Mouse (Mus musculus) heart, postnatal 0 days (tissue): ENCODE measurements at regions not wholly inside any gene's neighbourhood (a gene's known extent, or its start where the extent isn't known, plus 50 kb on each side); places are given as distances from the start of the nearest gene placed in this dataset.
A peak's percentile ranks its signal among the peaks of the same experiment; 100 is the strongest.

Experiments
- ATAC-seq: fragments of 200-750 bp; cut with Nextera tagmentation; 2 replicates; pipeline ENCODE4 v1.8.0; 2017; ENCODE audit warnings: low read depth, moderate number of reproducible peaks, moderate library complexity; ENCODE audit not compliant: insufficient read depth
- DNase-seq: peaks from one replicate; pipeline ENCODE4 v3.0.0-alpha.2; 2016; ENCODE audit warnings: low spot score
- H3K27ac ChIP-seq: fragments of 300-500 bp; sonication (generic); 2 replicates; pipeline ENCODE4 v1.5.1; 2014; ENCODE audit warnings: low read depth, mild to moderate bottlenecking
- H3K27me3 ChIP-seq: fragments of 300-500 bp; sonication (generic); 2 replicates; pipeline ENCODE4 v1.6.1; 2014; ENCODE audit warnings: low read length, mixed read lengths; ENCODE audit not compliant: control insufficient read depth, insufficient read depth
- H3K36me3 ChIP-seq: fragments of 300-500 bp; sonication (generic); replicated peaks from 2 replicates; pipeline ENCODE4 v1.6.1; 2014; ENCODE audit warnings: low read length, mixed read lengths; ENCODE audit not compliant: control insufficient read depth, insufficient read depth
- H3K4me1 ChIP-seq: fragments of 300-500 bp; sonication (generic); 2 replicates; pipeline ENCODE4 v1.6.1; 2014; ENCODE audit warnings: antibody characterized with exemption; ENCODE audit not compliant: control insufficient read depth, insufficient read depth
- H3K4me2 ChIP-seq: fragments of 300-500 bp; sonication (generic); 2 replicates; pipeline ENCODE4 v1.6.1; 2014; ENCODE audit warnings: low read depth, mild to moderate bottlenecking, low read length, moderate library complexity
- H3K4me3 ChIP-seq: fragments of 300-500 bp; sonication (generic); 2 replicates; pipeline ENCODE4 v1.5.1; 2014; ENCODE audit warnings: low read depth, low read length
- H3K9ac ChIP-seq: fragments of 300-500 bp; sonication (generic); replicated peaks from 2 replicates; pipeline ENCODE4 v1.6.1; 2014; ENCODE audit warnings: low read depth, low read length, mixed read lengths
- H3K9me3 ChIP-seq: fragments of 300-500 bp; sonication (generic); replicated peaks from 2 replicates; pipeline ENCODE4 v1.6.1; 2016; ENCODE audit warnings: low read length; ENCODE audit not compliant: control insufficient read depth
- CTCF ChIP-seq: IDR thresholded peaks from 2 replicates; pipeline ENCODE4 v1.5.1; 2016; ENCODE audit warnings: antibody characterized with exemption, control low read depth, low read depth
- EP300 ChIP-seq: IDR thresholded peaks from 2 replicates; pipeline ENCODE4 v1.6.1; 2016; ENCODE audit warnings: antibody characterized with exemption, low read depth
- WGBS: fragments of 180-500 bp; shearing (Covaris S2); extraction: QIAGEN DNeasy Blood & Tissue Kit; methylation state at CpG from one replicate; pipeline ENCODE4 v1.1.7; 2014; 5-methylcytosine and 5-hydroxymethylcytosine counted together

DNA sequence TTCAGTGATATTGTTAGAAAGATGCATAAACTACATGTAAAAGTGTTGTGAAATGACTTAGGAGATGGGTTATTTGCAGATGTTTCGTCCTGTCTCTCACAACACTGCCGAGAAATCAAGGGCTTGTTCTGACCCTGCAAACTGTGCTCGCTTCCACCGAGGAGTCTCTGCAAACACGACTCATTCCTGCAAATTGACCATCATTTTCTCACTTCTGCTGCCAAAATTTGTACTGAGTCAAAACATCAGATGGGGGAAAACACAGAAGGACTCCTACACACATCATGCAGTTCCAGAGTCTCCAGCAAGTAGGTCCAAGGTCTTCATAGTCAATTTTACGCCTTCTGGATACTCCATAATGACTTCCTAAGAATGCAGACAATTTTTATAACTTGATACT, 109.9 kb upstream of the Qrfpr start:
- no peak for DNase-seq
- no peaks in the 10 kb centered on the region for H3K4me1 ChIP-seq
- WGBS: 83% methylated on average over 6 of the region's 6 CpGs
- H3K4me2 ChIP-seq: no peak overlapping the region
- H3K4me3 ChIP-seq: no peak overlapping the region
- ATAC-seq: no peak
- H3K36me3 ChIP-seq: no peaks in the 10 kb centered on the region
- TF ChIP-seq EP300 (no peak), CTCF (no peak)
- H3K9me3 ChIP-seq: no peaks in the 10 kb centered on the region
- H3K27ac ChIP-seq: no peak overlapping the region
- no peak overlapping the region for H3K9ac ChIP-seq
- no peaks in the 10 kb centered on the region for H3K27me3 ChIP-seq

DNA sequence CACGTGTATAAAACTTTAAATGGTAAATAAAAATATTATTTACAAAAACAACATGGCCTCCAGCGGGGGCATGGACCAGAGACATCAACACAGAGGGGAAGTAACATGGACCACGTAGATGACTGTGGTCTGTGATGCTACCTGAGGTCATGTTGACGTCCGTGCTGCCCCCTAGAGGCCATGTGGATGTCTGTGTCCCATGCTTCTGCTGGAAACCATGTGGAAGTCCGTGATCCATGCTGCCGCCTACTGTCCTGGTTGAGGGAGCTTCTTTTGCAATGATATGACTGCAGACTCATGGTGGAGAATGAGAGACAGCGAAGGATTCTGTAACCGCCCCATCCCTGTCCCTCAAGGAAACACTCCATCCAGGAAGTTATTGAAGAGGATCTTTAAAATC, 108.5 kb upstream of the Qrfpr start:
- Histone ChIP-seq H3K4me1 (no peaks in the 10 kb centered on the region), H3K9me3 (no peaks in the 10 kb centered on the region), H3K27me3 (no peaks in the 10 kb centered on the region), H3K9ac (no peak overlapping the region), H3K36me3 (no peaks in the 10 kb centered on the region), H3K27ac (no peak overlapping the region), H3K4me3 (no peak overlapping the region), H3K4me2 (no peak overlapping the region)
- WGBS: 28% methylated on average over 9 of the region's 9 CpGs
- TF ChIP-seq EP300 (no peak), CTCF (peak; percentile 83)
- DNase-seq (peak; percentile 30), ATAC-seq (no peak)

DNA sequence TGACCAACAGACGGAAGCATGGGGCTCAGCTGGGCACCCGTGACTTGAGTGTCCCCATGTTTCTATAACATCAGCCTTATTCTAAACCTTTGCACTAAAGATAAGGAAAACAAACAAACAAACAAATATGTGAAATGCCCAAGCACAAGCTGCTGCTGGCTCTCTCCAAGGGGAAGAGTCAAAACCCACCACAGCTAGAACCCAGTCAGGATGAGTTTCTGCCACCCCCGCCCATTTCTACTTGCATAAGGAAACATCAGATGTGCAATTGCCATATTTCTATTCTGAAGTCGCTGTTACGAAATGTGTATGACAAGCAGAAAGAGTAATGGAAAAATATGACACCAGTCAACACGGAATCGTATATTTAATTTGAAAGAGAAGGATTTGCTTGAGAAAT, 107.5 kb upstream of the Qrfpr start:
- Histone ChIP-seq H3K9me3 (no peaks in the 10 kb centered on the region), H3K4me3 (no peak overlapping the region), H3K36me3 (no peaks in the 10 kb centered on the region), H3K27me3 (no peaks in the 10 kb centered on the region), H3K9ac (no peak overlapping the region), H3K4me2 (no peak overlapping the region), H3K27ac (no peak overlapping the region), H3K4me1 (no peaks in the 10 kb centered on the region)
- WGBS: 81% methylated on average over 7 of the region's 7 CpGs
- DNase-seq (no peak), ATAC-seq (no peak)
- TF ChIP-seq CTCF (no peak), EP300 (no peak)

DNA sequence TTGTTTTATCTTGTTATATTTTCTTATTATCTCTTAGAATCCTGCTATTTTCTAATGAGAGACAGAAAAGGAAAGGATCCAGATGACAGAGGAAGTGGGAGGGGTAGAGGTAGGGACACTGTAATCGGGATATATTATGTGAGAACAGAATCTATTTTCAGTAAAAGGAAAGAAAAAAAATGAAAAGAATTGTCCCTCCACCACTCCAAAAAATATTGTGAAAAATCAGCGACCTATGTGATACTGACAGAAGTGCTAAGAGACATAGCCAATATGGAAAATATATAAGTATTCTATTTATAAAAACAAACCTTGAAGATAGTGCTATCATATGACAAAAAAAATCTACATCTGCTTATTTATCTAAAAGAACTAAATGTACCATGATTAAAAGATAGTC, 106.8 kb upstream of the Qrfpr start:
- H3K9me3 ChIP-seq: no peaks in the 10 kb centered on the region
- H3K4me2 ChIP-seq: no peak overlapping the region
- H3K4me3 ChIP-seq: no peak overlapping the region
- H3K36me3 ChIP-seq: no peaks in the 10 kb centered on the region
- ATAC-seq (no peak), DNase-seq (no peak)
- 50% methylated on average over 2 of the region's 2 CpGs for WGBS
- H3K27ac ChIP-seq: no peak overlapping the region
- TF ChIP-seq EP300: no peak
- no peak for TF ChIP-seq CTCF
- no peaks in the 10 kb centered on the region for H3K4me1 ChIP-seq
- no peak overlapping the region for H3K9ac ChIP-seq
- no peaks in the 10 kb centered on the region for H3K27me3 ChIP-seq

- Histone ChIP-seq H3K36me3 (no peaks in the 10 kb centered on the region), H3K4me3 (no peak overlapping the region), H3K4me2 (no peak overlapping the region), H3K9me3 (no peaks in the 10 kb centered on the region; the same call in 1 of the 2 replicates), H3K27me3 (no peaks in the 10 kb centered on the region), H3K9ac (no peak overlapping the region), H3K4me1 (no peaks in the 10 kb centered on the region), H3K27ac (no peak overlapping the region)
- ATAC-seq (no peak), DNase-seq (no peak)
- TF ChIP-seq EP300 (no peak), CTCF (no peak)
Observed at GRCm38 (mm10) chr3:36318635-36319034, 96.5 kb upstream of the Qrfpr start.

- TF ChIP-seq CTCF (no peak), EP300 (no peak)
- Histone ChIP-seq H3K27ac (no peak overlapping the region), H3K36me3 (no peaks in the 10 kb centered on the region), H3K27me3 (no peaks in the 10 kb centered on the region), H3K4me3 (no peak overlapping the region), H3K9ac (no peak overlapping the region), H3K9me3 (no peaks in the 10 kb centered on the region), H3K4me2 (no peak overlapping the region), H3K4me1 (no peaks in the 10 kb centered on the region)
- ATAC-seq (no peak), DNase-seq (no peak)
- WGBS: 37% methylated on average over 3 of the region's 3 CpGs
Observed at GRCm38 (mm10) chr3:36311337-36311736, 89.2 kb upstream of the Qrfpr start.
